Mouse (Mus musculus) cortical plate, adult 2 months (tissue): ENCODE results near the gene Cep126. TPM values are rescaled to one million over a fixed set of nuclear protein-coding genes. Genes with fewer than 3 reads are reported as not detected.

Experiments
- H3K27ac ChIP-seq: fragments of 200-500 bp; 2 replicates; pipeline ENCODE4 v1.5.1; 2012; ENCODE audit warnings: low read length, control low read depth, inconsistent platforms; ENCODE audit not compliant: insufficient read depth
- H3K4me1 ChIP-seq: fragments of 200-500 bp; 2 replicates; pipeline ENCODE4 v1.6.1; 2011; ENCODE audit warnings: low read length; ENCODE audit not compliant: control insufficient read depth, insufficient read depth
- H3K4me3 ChIP-seq: fragments of 200-500 bp; 2 replicates; pipeline ENCODE4 v1.5.1; 2011; ENCODE audit warnings: mild to moderate bottlenecking, low read length, control low read depth; ENCODE audit not compliant: insufficient read depth
- CTCF ChIP-seq: fragments of 200-500 bp; IDR thresholded peaks from 2 replicates; pipeline ENCODE4 v1.5.1; 2011; ENCODE audit warnings: mild to moderate bottlenecking, control low read depth, low read length; ENCODE audit not compliant: insufficient read depth; ENCODE audit errors: extremely low read depth
- POLR2A ChIP-seq: fragments of 200-500 bp; IDR thresholded peaks from 2 replicates; pipeline ENCODE4 v1.6.1; 2011; ENCODE audit warnings: mild to moderate bottlenecking, low read length, control low read depth; ENCODE audit not compliant: insufficient read depth; ENCODE audit errors: extremely low read depth
- polyA plus RNA-seq: library from polyadenylated mRNA; depleted of rRNA; stranded (reverse); fragments of >200 nt; gene quantifications from 2 replicates; pipeline ENCODE4 v1.2.3, GENCODE M21; 2012; rRNA removed

The Cep126 gene
- 12.1 and 12.5 TPM in 2 replicates for polyA plus RNA-seq

DNA sequence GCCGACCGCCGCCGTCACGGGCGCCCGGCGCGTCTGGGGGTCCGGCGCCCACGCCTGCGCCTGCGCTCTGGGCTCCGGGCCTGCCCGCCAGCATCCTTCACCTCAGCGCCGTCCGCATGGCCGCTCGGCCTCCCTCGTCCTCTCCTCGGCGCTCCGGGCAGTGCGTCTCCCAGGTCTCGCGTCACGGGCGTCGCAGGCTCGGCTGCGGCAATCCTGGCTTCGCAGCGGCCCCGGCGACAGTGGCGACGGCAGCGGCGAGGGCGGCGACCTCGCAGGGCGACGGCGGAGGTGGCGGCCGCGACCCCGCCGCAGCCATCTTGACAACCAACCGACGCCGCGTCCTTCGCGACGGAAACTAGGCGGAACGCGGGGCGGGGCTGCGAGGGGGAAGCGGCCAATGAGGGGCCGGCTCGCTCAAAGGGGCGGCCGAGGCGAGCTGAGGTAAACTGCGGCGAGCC lies at the start of gene Cep126:
Gene Cep126 (minus strand): TSS at position 178 of the 458 bp plus-strand sequence.
- Histone ChIP-seq H3K4me3 (peak within 1 kb of the TSS; percentile 81), H3K4me1 (0 out of 2 replicates have a peak, but pooled peaks cover 2% of the 10 kb centered on the region), H3K27ac (peak within 1 kb of the TSS; percentile 97)
- no peak for TF ChIP-seq CTCF
- no peak for TF ChIP-seq POLR2A

DNA sequence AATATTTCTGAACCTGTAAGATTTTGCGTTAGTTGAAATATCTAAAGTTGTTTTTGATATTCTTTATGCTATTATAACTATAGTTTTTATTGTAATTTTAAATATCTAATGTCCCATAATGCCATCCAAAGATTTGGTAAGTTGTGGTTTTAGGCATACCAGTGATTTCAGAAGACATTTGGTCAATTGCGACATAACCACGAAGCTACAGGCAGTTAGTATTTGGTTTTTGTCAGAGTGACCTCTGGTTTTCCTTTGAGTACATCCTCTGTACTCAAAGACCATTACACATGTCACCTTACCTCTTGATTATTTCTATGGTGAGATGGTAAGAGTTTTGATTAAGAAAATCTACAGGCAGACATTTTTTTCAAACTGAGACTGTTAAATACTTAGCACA lies 45.5 kb upstream of the Cep126 start:
- TF ChIP-seq CTCF (no peak), POLR2A (no peak)
- H3K4me3 ChIP-seq = no peak overlapping the region
- no peak overlapping the region for H3K27ac ChIP-seq
- no peaks in the 10 kb centered on the region for H3K4me1 ChIP-seq

DNA sequence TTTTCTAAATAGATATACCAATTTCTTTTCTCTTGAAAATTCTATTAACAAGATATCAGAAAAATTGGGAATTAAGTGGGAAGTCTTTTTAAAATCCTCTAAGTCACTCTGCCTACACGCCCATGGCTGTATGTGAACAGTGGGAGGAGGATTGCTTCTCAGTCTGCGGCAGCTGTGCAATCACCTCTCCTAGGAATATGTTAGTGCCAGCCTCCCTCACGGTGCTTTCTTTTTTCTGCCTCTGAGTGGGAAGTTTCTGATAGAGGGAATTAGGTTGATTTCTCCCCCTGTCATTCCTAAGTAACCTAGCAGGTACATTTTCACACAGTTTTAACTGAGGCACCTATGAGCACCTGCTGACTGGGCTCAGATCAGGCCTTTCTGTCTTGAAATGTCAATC lies 43.0 kb upstream of the Cep126 start:
- TF ChIP-seq POLR2A (no peak), CTCF (no peak)
- no peaks in the 10 kb centered on the region for H3K4me1 ChIP-seq
- H3K27ac ChIP-seq = no peak overlapping the region
- H3K4me3 ChIP-seq = no peak overlapping the region

DNA sequence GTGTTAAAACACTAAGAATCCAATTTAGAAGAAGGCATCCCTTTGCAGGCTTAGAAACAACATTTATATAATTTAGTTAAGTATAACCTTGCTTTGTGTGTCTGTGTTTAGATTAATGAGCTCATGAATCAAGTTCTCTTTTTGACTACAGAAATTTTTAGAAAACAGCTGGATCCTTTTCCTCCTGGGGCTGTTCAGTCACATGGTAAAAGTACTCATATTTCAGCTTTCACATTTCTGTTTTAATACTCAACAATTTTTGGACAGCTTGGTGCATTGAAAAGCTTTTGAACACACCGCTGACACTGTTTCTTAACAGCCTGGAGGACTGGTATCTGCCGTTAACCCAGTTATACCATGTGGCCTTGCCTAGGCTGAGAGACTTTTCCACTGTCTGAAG lies 22.9 kb upstream of the Cep126 start:
- no peak overlapping the region for H3K4me3 ChIP-seq
- no peak overlapping the region for H3K27ac ChIP-seq
- TF ChIP-seq POLR2A (no peak), CTCF (no peak)
- no peaks in the 10 kb centered on the region for H3K4me1 ChIP-seq

DNA sequence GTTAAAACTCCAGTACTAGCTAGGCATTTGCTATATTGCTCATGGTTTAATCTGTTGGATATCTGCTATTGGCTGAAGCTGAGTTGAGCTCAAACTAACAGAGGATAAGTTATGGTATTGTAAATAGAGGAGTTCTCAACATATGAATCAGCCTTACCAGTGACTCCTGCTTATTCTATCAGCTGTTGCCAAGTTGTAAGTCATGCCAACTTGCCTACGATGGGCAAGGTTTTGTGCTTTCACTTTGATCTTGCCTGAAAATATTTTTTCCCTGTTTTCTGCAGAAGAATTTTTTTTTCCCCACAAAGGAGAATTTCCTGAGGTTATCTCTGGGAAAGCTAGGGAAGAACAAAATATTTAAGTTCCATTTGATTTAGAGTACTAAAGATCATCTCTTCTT lies 5.4 kb upstream of the Cep126 start:
- TF ChIP-seq CTCF = no peak
- TF ChIP-seq POLR2A = no peak
- Histone ChIP-seq H3K4me3 (no peak overlapping the region), H3K27ac (no peak overlapping the region), H3K4me1 (0 out of 2 replicates have a peak, but pooled peaks cover 2% of the 10 kb centered on the region)

DNA sequence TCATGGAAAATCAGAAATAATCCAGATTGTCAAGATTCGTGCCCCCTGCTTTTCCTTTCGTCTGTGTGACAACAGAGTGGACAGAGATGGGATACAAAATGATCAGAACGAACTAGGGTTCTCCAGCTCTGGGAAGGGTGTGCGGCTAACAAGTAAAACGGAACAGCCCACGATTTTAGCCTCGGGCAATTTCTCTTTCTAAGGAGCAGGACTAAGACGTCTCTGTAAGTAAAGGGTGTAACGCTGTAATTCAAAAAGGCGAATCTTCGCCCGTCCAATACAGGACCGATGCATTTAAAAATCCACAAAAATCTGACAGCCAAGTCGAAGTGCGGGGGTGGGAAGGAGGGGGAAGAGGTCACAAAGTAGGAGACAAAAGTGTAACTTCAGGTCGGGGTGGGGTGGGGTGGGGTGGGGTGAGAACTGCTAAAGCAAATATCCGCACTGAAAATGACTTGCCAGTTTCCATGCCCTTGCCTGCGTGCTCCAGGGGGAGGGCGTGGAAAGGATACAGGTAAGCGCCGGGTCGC lies 443 bp downstream of the Cep126 start:
- H3K27ac ChIP-seq = no peak overlapping the region; the same call in 1 of the 2 replicates
- H3K4me3 ChIP-seq = peak overlapping the region; percentile 81
- 0 out of 2 replicates have a peak, but pooled peaks cover 2% of the 10 kb centered on the region for H3K4me1 ChIP-seq
- TF ChIP-seq CTCF (no peak), POLR2A (0 out of 2 replicates have a peak, but pooled peaks have one; percentile 8)

DNA sequence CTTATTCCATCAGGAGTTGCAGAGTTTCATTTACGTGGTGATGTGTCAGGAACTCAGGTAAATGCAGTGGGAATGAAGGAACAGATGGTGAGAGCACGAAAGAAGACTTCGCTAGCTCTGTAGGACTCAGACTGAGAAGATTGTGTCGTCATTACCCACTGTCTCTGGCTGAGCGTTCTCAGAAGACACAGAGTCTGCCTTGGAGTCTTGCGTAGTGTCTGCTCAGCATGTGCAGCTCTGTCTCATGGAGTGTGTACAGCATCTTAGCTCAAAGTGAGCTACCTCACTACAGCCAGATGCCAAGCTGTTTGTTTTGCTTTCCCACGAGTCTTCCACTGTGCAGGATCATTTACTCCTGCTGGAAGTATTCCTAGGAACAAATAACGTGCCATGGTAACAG lies 10.6 kb downstream of the Cep126 start:
- TF ChIP-seq CTCF (no peak), POLR2A (no peak)
- no peak overlapping the region for H3K4me3 ChIP-seq
- no peaks in the 10 kb centered on the region for H3K4me1 ChIP-seq
- H3K27ac ChIP-seq = no peak overlapping the region

DNA sequence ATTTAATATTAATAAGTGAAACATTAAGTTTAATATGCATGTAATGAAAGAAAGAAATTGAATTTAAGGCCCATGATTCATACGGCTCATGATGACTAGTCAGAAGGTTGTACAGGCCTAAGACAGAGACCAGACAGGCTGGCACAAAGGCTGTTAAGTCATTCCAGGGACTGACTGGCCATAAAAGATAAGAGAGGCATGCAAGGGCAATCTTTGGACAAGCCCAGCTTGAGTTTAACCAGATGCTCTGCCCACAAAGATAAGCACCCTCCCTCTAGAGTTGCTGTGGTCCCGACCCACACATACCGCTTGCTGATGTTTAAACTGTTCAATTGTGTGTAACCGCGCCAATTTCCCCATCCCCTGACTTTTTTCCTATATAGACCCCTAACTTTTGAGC lies 19.6 kb downstream of the Cep126 start:
- no peak overlapping the region for H3K4me3 ChIP-seq
- no peaks in the 10 kb centered on the region for H3K4me1 ChIP-seq
- TF ChIP-seq POLR2A (no peak), CTCF (no peak)
- no peak overlapping the region for H3K27ac ChIP-seq

DNA sequence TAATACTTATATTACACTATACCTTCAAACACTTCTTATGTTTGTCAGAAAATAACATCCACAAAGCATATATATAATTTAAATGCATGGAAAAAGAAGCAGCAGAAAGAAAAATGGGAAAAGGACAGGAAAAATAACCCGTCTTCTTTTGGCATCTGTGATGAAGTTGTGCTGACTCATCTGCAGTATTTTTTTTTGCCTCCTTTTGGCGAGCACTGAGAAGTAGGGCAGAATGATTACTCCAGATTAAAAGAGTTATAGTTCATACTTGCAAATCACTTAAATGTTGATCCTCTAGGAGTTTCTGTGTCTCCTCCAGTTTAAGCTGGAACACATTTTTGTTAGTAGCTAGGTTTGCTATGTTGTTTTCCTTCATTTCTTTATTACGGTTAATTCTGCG lies 31.0 kb downstream of the Cep126 start:
- Histone ChIP-seq H3K27ac (no peak overlapping the region), H3K4me1 (no peaks in the 10 kb centered on the region), H3K4me3 (no peak overlapping the region)
- no peak for TF ChIP-seq CTCF
- TF ChIP-seq POLR2A = no peak

DNA sequence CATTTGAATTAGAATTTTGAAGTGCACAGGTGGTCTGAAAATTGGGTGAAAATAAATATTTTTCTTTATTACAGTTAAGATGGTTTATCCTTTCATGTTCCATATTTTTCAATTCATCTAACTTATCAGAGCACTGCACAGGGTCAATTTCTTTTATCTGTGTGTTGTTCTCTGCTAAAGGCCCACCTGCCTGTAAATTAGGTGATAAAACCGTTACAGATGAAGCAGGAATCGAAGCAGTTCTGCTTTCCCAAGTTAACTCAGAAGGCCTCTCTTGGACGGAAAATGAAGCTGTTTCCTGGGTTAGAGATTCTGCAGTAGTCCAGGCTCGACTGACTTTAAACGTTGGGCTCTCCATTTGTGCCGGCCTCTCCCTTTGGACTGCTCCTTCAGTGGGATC lies 33.1 kb downstream of the Cep126 start:
- no peak for TF ChIP-seq POLR2A
- TF ChIP-seq CTCF = no peak
- Histone ChIP-seq H3K4me1 (no peaks in the 10 kb centered on the region), H3K27ac (no peak overlapping the region), H3K4me3 (no peak overlapping the region)
